Mouse (Mus musculus) E14TG2a.4 (cell line): ENCODE results near the gene Znhit3.

Experiments used
- H3K27me3 ChIP-seq: 2 replicates; pipeline ENCODE4 v1.6.1; 2014; ENCODE audit warnings: low read length, control low read depth; ENCODE audit not compliant: insufficient read depth
- H3K36me3 ChIP-seq: 2 replicates; pipeline ENCODE4 v1.6.1; 2014; ENCODE audit warnings: low read length, control low read depth; ENCODE audit not compliant: insufficient read depth
- H3K4me1 ChIP-seq: replicated peaks from 2 replicates; pipeline ENCODE4 v1.6.1; 2014; ENCODE audit warnings: low read depth, low read length, control low read depth
- H3K4me3 ChIP-seq: replicated peaks from 2 replicates; pipeline ENCODE4 v1.5.1; 2014; ENCODE audit warnings: mild to moderate bottlenecking, low read length
- H3K9me3 ChIP-seq: 2 replicates; pipeline ENCODE4 v1.6.1; 2014; ENCODE audit warnings: low read length, control low read depth
- CTCF ChIP-seq: conservative IDR thresholded peaks from 2 replicates; pipeline ENCODE4 v1.5.1; 2014; ENCODE audit warnings: low read length
- NANOG ChIP-seq: IDR thresholded peaks from 2 replicates; pipeline ENCODE4 v1.6.1; 2014; ENCODE audit warnings: borderline replicate concordance, low read length, mixed read lengths
- POU5F1 ChIP-seq: IDR thresholded peaks from 2 replicates; pipeline ENCODE4 v1.6.1; 2014; ENCODE audit warnings: low read length, borderline replicate concordance

Znhit3 gene

DNA sequence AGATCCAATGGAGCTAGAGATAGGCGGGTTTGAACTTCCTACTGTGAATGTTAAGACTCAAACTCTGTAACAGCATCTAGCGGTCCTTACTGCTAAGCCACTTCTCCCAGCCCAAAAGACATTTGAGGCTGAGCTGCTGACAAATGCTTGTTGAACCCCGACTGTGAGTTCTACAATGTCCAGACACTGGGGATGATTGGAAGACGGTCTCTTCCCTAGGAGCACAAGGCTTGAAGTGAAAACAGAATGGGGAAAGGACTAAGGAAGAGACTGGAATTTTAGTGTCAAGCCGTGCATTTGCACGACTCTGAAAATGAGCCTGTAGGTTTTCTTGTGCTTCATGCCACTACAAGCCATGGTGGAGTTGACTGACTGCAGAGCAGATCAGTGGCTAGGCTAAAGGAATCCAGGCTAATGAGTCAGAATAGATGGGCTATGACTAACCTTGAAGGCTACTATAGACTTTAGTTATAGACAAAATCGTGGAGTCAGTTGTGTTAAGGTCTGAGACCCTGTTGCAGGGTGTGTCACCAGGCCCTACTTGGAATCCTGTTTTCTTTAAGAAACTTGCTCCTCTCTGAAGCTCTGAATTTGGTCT lies 636 bp upstream of the Znhit3 start:
- no peak for TF ChIP-seq POU5F1
- TF ChIP-seq NANOG: no peak
- no peak for TF ChIP-seq CTCF
- Histone ChIP-seq H3K4me1 (peaks cover 48% of the 10 kb centered on the region), H3K9me3 (no peaks in the 10 kb centered on the region), H3K27me3 (no peaks in the 10 kb centered on the region), H3K4me3 (peak overlapping the region; percentile 100), H3K36me3 (peaks cover 30% of the 10 kb centered on the region)

DNA sequence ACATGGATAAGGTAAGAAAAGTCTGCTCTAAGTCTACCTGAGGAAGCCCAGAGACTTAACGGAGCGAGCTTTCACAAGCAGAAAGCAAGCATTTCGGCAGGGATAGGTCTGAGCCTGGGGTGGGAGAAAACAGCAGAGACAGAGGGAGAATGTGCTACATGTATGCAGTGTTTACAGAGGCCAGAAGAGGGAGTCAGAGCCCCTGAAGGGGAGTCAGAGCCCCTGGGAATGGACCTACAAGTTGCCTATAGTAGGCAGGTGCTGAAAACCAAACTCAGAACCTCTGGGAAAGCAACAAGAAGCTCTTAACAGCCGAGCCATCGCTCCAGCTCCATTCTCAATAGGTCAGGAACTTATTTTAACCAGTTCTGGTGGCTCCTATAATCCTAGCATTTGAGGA lies 1.5 kb downstream of the Znhit3 start:
- TF ChIP-seq POU5F1 (no peak), NANOG (no peak), CTCF (peak; percentile 29)
- no peaks in the 10 kb centered on the region for H3K27me3 ChIP-seq
- H3K4me3 ChIP-seq: peak overlapping the region; percentile 100
- no peaks in the 10 kb centered on the region for H3K9me3 ChIP-seq
- peaks cover 51% of the 10 kb centered on the region for H3K36me3 ChIP-seq
- H3K4me1 ChIP-seq: peaks cover 46% of the 10 kb centered on the region

DNA sequence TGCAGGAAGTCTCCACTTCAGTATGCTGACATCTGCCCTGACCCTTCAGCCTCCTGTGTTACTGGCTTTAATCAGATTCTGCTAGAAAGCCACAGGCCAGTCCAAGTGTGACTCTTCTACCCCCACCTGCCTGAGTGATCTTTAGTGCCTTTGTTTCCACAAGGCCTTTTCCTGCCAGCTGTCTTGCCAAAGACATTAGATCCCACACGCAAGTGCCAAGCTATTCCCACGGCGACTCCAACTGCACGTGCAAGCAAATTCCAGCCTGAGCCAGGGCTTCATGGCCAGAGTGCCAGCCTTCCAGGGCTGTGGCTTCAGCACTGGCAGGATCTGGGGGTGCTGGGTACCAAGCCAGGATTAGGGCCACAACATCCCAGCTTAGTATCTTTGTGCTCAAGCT lies 5.8 kb downstream of the Znhit3 start:
- H3K4me1 ChIP-seq: peaks cover 47% of the 10 kb centered on the region
- no peaks in the 10 kb centered on the region for H3K27me3 ChIP-seq
- peaks cover 94% of the 10 kb centered on the region for H3K36me3 ChIP-seq
- no peak overlapping the region for H3K4me3 ChIP-seq
- no peak for TF ChIP-seq NANOG
- TF ChIP-seq POU5F1: no peak
- TF ChIP-seq CTCF: no peak
- H3K9me3 ChIP-seq: no peaks in the 10 kb centered on the region

DNA sequence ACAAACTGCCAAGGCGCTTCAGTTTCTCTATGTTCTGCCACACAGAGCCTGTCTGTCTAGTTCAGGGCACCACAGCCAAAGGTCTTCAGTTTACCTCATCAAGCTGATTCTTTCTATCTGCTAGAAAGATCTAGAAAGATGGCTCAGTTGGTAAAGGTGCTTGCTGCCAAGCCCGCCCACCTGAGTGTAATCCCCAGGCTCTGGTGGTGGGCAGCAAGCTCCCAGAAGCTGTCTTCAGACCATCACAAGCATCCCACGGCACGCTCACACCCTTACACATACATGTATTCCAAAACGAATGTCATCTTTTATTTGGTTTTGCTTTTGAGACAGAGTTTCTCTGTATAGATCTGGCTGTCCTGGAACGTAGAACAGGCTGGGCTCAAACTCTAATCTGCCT lies 7.7 kb downstream of the Znhit3 start:
- Histone ChIP-seq H3K4me1 (peaks cover 28% of the 10 kb centered on the region), H3K27me3 (no peaks in the 10 kb centered on the region), H3K9me3 (no peaks in the 10 kb centered on the region), H3K4me3 (no peak overlapping the region), H3K36me3 (peaks cover 100% of the 10 kb centered on the region)
- no peak for TF ChIP-seq CTCF
- no peak for TF ChIP-seq POU5F1
- TF ChIP-seq NANOG: no peak

DNA sequence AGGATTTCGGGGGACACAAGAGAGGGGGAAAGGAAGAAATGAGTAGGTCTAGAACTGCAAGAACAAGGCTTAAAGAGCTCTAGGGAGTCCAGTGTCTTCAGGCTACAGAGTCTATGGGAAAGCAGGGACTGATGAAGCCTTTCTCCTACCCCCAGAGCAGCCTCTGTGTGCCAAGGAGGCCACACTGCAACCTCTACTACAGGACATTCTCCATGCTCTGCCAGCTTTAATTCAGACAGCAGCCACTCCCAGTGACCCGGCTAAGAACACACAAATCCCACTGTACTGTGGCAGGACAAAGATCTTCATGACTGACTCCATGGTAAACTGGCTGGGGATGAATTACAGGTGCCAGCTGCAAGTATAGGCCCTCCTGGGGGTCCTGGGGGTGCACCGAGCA lies 9.1 kb downstream of the Znhit3 start:
- TF ChIP-seq POU5F1 (no peak), NANOG (no peak), CTCF (no peak)
- H3K36me3 ChIP-seq: peaks cover 100% of the 10 kb centered on the region

DNA sequence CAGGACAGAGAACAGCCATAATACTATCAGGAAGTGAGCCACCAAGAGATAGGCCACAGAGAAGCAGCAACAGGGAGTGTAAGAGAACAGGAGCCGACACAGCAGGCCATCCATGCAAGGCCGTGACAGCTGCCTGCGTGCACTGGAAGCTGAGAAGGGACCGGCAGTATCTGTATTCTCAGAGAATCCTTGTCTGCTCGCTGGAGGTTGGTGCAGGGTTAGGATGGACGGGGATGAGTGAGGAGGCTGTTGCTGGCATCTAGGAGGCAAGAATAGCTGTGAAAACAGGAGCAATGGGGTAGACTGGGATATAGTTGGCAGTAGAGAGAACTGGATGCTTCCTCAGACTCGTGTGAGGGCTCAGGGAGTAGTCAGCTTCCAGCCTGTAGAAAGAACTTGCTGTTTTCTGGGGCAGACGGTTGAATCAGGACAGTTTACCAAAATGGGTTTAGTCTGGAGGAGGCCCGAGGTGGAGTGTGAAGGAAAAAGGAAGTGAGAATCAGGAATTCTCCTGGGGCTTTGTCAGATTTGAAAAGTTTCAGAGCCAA lies 11.5 kb downstream of the Znhit3 start:
- H3K9me3 ChIP-seq: no peaks in the 10 kb centered on the region
- H3K36me3 ChIP-seq: peaks cover 100% of the 10 kb centered on the region
- no peak for TF ChIP-seq NANOG
- no peak for TF ChIP-seq CTCF
- TF ChIP-seq POU5F1: no peak
- H3K4me1 ChIP-seq: peaks cover 21% of the 10 kb centered on the region
- no peak overlapping the region for H3K4me3 ChIP-seq
- H3K27me3 ChIP-seq: no peaks in the 10 kb centered on the region

More for the DNA sequence above, 9.1 kb downstream of the Znhit3 start:
- no peaks in the 10 kb centered on the region for H3K27me3 ChIP-seq
- no peaks in the 10 kb centered on the region for H3K9me3 ChIP-seq
- H3K4me1 ChIP-seq: peaks cover 21% of the 10 kb centered on the region
- no peak overlapping the region for H3K4me3 ChIP-seq

DNA sequence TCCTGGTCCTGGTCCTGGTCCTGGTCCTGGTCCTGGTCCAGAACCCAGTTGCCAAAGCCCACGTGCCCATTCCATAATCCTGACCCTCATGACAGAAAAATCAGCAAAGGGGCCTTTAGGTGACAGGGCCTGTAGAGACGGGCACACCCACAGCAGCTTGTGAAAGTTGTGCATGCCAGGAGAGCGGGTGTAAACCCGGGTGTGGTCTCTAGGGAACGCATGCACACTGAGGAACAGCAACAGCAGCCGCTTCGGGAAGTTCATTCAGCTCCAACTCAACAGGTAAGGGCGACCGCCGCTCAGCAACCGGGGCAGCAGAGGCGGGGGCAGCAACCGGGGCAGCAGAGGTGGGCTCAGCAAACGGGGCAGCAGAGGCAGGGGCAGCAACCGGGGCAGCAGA lies 23.1 kb downstream of the Znhit3 start:
- no peaks in the 10 kb centered on the region for H3K9me3 ChIP-seq
- H3K27me3 ChIP-seq: no peaks in the 10 kb centered on the region
- peaks cover 88% of the 10 kb centered on the region for H3K36me3 ChIP-seq
- H3K4me3 ChIP-seq: no peak overlapping the region
- H3K4me1 ChIP-seq: peaks cover 14% of the 10 kb centered on the region
- TF ChIP-seq CTCF: no peak
- no peak for TF ChIP-seq NANOG
- TF ChIP-seq POU5F1: no peak

DNA sequence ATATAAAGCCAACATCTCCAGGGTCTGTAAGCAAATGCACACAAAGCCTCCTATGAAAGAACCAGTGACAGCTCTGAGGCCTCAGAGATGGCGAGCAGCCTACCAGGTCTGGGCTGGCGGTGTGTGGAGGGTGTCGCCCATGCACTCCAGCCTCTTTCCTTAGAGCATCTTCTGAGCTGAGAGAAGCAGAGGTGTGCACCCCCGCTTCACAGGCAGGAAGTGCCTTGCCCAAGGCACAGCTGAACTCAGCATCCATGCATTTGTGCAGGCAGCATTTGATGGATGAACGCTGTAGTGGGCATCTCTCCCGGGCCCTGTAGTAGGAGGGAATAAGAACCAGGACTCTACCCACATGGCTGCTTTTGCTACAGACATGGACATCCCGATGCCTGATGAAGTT lies 24.5 kb downstream of the Znhit3 start:
- TF ChIP-seq NANOG (no peak), CTCF (no peak), POU5F1 (no peak)
- H3K4me3 ChIP-seq: no peak overlapping the region
- no peaks in the 10 kb centered on the region for H3K27me3 ChIP-seq
- no peaks in the 10 kb centered on the region for H3K9me3 ChIP-seq
- H3K4me1 ChIP-seq: peaks cover 14% of the 10 kb centered on the region
- peaks cover 87% of the 10 kb centered on the region for H3K36me3 ChIP-seq

DNA sequence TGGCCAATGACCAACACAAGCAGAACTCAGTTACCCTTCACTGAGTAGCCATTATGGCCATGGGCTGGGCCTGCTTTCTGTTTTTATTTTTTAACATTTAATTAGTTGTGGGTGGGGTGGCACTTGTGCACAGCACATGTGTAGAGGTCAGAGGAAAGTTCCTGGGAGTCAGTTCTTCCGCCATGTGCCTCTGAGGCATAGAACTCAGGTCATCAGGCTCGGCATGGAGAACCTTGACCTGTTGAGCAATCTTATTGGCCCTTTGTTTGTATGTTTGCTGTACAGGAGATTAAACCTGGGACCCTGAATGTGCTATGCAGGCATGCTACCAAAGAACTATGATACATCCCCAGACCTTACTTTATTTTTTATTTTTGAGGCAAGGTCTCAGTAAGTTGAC lies 26.7 kb downstream of the Znhit3 start:
- H3K27me3 ChIP-seq: no peaks in the 10 kb centered on the region
- H3K4me3 ChIP-seq: no peak overlapping the region
- H3K4me1 ChIP-seq: peaks cover 22% of the 10 kb centered on the region
- peaks cover 87% of the 10 kb centered on the region for H3K36me3 ChIP-seq
- no peak for TF ChIP-seq CTCF
- H3K9me3 ChIP-seq: no peaks in the 10 kb centered on the region
